Mouse (Mus musculus) liver, adult 2 months (tissue): ENCODE measurements around the gene Amhr2. TPM values are rescaled to one million over a fixed set of nuclear protein-coding genes. Genes with fewer than 3 reads are reported as not detected.

ENCODE experiments used
- DNase-seq: peaks from one replicate; pipeline ENCODE4 v3.0.0-alpha.2; 2011; ENCODE audit warnings: low read depth, low spot score; ENCODE audit errors: extremely low read depth
- H3K27ac ChIP-seq: fragments of 200-500 bp; replicated peaks from 2 replicates; pipeline ENCODE4 v1.5.1; 2012; ENCODE audit warnings: low read depth, mild to moderate bottlenecking, control low read depth, inconsistent platforms, low read length; ENCODE audit not compliant: insufficient read depth
- H3K27me3 ChIP-seq: fragments of 200-500 bp; 2 replicates; pipeline ENCODE4 v1.6.1; 2012; ENCODE audit warnings: mild to moderate bottlenecking, moderate library complexity, low read length, inconsistent platforms; ENCODE audit not compliant: control insufficient read depth, insufficient read depth
- H3K36me3 ChIP-seq: fragments of 200-500 bp; 2 replicates; pipeline ENCODE4 v1.6.1; 2012; ENCODE audit warnings: low read length, inconsistent platforms; ENCODE audit not compliant: control insufficient read depth, insufficient read depth
- H3K4me1 ChIP-seq: fragments of 200-500 bp; 2 replicates; pipeline ENCODE4 v1.6.1; 2011; ENCODE audit warnings: low read length; ENCODE audit not compliant: control insufficient read depth, insufficient read depth
- H3K4me3 ChIP-seq: fragments of 200-500 bp; 2 replicates; pipeline ENCODE4 v1.5.1; 2011; ENCODE audit warnings: low read depth, mild to moderate bottlenecking, control low read depth, low read length, moderate library complexity; ENCODE audit not compliant: insufficient read depth
- H3K79me2 ChIP-seq: fragments of 200-500 bp; 2 replicates; pipeline ENCODE4 v1.6.1; 2012; ENCODE audit warnings: inconsistent platforms, mild to moderate bottlenecking, low read length, moderate library complexity; ENCODE audit not compliant: control insufficient read depth, insufficient read depth
- H3K9ac ChIP-seq: fragments of 200-500 bp; 2 replicates; pipeline ENCODE4 v1.6.1; 2012; ENCODE audit warnings: low read depth, mild to moderate bottlenecking, control low read depth, inconsistent platforms, low read length
- CTCF ChIP-seq: fragments of 200-500 bp; IDR thresholded peaks from 2 replicates; pipeline ENCODE4 v1.5.1; 2011; ENCODE audit warnings: low read depth, low read length, control low read depth
- POLR2A ChIP-seq: fragments of 200-500 bp; IDR thresholded peaks from 2 replicates; pipeline ENCODE4 v1.6.1; 2011; ENCODE audit warnings: low read length, control low read depth; ENCODE audit not compliant: insufficient read depth; ENCODE audit errors: extremely low read depth
- WGBS: fragments of 180-500 bp; shearing (Covaris S2); methylation state at CpG from one replicate; pipeline ENCODE4 v1.1.7; 2018; 5-methylcytosine and 5-hydroxymethylcytosine counted together
- polyA plus RNA-seq: library from polyadenylated mRNA; depleted of rRNA; stranded (reverse); fragments of >200 nt; gene quantifications from 2 replicates; pipeline ENCODE4 v1.2.3, GENCODE M21; 2012; rRNA removed
- total RNA-seq: library from RNA; depleted of rRNA; stranded (reverse); fragments of >200 nt; gene quantifications from 2 replicates; pipeline ENCODE4 v1.2.3, GENCODE M21; 2014; rRNA removed

The Amhr2 gene
- 0.07 and 0.09 TPM in 2 replicates for total RNA-seq
- polyA plus RNA-seq: 0.40 and 0.49 TPM in 2 replicates

- Histone ChIP-seq H3K4me3 (no peak within 1 kb of the TSS), H3K27ac (no peak within 1 kb of the TSS), H3K4me1 (no peaks in the 10 kb centered on the region), H3K79me2 (no peaks in the 10 kb centered on the region), H3K36me3 (no peaks in the 10 kb centered on the region), H3K27me3 (no peaks in the 10 kb centered on the region), H3K9ac (no peak within 1 kb of the TSS)
- 88% methylated on average over 8 of the region's 8 CpGs for WGBS
- TF ChIP-seq POLR2A (no peak), CTCF (no peak)
- DNase-seq: no peak
These were observed at the start of gene Amhr2 for GRCm38 (mm10) chr15:102445146-102445545. Gene Amhr2, plus strand, starts transcription at chr15:102445367.

GRCm38 (mm10) chr15:102398629-102399028, 46.5 kb upstream of the Amhr2 start:
- Histone ChIP-seq H3K4me3 (no peak overlapping the region), H3K9ac (peak overlapping the region; percentile 54; the same call in 1 of the 2 replicates), H3K79me2 (no peaks in the 10 kb centered on the region), H3K36me3 (no peaks in the 10 kb centered on the region), H3K4me1 (peaks cover 19% of the 10 kb centered on the region), H3K27me3 (no peaks in the 10 kb centered on the region), H3K27ac (peak overlapping the region; percentile 92)
- no peak for TF ChIP-seq CTCF
- 14% methylated on average over 5 of the region's 5 CpGs for WGBS
- DNase-seq: peak; percentile 45

DNA sequence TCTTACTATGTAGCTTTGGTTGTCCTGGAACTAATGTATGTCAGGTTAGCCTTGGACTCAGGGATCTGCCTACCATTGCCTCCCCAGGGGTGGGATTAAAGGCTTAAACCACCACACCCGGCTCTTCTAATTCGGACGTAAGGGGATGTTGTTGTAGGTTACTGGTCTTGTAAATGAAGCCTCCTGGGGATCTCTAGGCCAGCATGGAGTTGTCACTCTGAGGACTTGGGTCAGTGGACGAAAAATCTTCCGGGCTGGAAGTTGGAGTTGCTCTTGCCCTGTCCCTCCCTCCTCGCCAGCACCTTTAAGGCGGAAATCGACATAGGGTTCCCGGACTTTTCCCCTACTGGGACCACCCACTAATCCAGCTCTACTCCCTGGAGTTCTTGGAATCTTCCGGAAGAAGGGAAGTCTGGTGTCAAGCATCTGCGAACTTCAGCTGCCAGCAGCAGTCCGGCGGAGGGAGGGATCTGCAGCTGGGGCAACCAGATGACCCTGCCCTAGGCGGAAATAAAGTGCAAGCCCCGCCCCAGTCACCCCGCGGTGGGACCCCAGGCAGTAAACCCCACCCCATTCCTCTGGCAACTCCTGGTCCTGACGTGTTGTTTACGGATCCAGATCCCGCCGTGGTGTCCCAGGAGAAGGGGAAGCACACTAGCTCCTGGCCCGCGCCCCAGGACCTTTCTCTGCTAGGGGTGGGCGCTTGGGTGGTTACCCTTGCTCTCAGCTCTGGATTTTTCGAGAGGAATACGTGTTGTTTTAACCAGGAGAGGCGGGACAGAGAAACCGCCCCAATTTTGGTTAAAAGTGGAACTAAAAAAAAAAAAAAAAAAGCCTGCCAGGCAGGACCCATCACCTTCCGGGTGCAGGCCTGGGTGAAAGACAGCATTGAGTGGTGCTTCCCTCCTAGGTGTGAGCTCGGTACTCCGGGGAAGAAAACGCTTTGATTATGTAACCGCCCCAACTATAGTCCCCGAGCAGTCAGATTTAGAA, 45.6 kb upstream of the Amhr2 start:
- H3K4me1 ChIP-seq: peaks cover 19% of the 10 kb centered on the region
- H3K4me3 ChIP-seq: peak overlapping the region; percentile 56
- under 1% methylated on average over 34 of the region's 34 CpGs for WGBS
- DNase-seq: peak; percentile 92
- no peaks in the 10 kb centered on the region for H3K27me3 ChIP-seq
- H3K9ac ChIP-seq: peak overlapping the region; percentile 78
- H3K36me3 ChIP-seq: no peaks in the 10 kb centered on the region
- TF ChIP-seq POLR2A: peak; percentile 87
- no peak for TF ChIP-seq CTCF
- peak overlapping the region; percentile 92 for H3K27ac ChIP-seq
- no peaks in the 10 kb centered on the region for H3K79me2 ChIP-seq

DNA sequence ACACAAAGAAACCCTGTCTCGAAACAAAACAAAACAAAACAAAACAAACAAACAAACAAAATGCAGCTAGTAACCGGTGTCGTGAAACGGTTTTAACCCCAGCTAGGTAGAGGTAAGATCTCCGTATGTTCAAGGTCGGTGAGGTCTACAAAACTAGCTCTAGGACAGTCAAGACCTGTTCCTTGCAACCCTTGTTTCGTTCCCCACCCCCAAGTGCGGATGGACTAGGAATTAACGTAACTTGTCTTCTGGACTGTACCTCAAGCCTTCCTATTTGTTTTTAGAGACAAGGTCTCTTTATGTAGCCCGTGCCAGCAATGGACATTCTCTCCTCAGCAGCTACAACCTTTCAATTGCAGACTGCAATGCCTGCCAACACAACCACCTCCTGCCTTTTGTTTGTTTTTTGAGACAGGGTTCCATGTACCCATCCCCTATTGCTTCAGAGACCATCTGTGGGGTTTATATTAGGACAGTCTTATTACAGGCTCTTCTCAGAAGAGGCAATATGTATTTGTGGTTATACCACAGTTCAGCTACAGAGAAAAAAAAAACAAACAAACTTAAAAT, 44.6 kb upstream of the Amhr2 start:
- H3K79me2 ChIP-seq: no peaks in the 10 kb centered on the region
- H3K36me3 ChIP-seq: no peaks in the 10 kb centered on the region
- H3K27ac ChIP-seq: peak overlapping the region; percentile 92
- peak overlapping the region; percentile 73; the same call in 1 of the 2 replicates for H3K9ac ChIP-seq
- H3K27me3 ChIP-seq: no peaks in the 10 kb centered on the region
- WGBS: 32% methylated on average over 10 of the region's 10 CpGs
- TF ChIP-seq CTCF (no peak), POLR2A (no peak)
- peak; percentile 85 for DNase-seq
- H3K4me3 ChIP-seq: 0 out of 2 replicates have a peak overlapping the region, but pooled peaks have one; percentile 11
- peaks cover 17% of the 10 kb centered on the region for H3K4me1 ChIP-seq

- no peaks in the 10 kb centered on the region for H3K79me2 ChIP-seq
- DNase-seq: no peak
- H3K27me3 ChIP-seq: no peaks in the 10 kb centered on the region
- peaks cover 14% of the 10 kb centered on the region for H3K4me1 ChIP-seq
- H3K27ac ChIP-seq: peak overlapping the region; percentile 28
- TF ChIP-seq CTCF (no peak), POLR2A (no peak)
- 84% methylated on average over 2 of the region's 2 CpGs for WGBS
- no peak overlapping the region for H3K9ac ChIP-seq
- no peak overlapping the region for H3K4me3 ChIP-seq
- H3K36me3 ChIP-seq: no peaks in the 10 kb centered on the region
These were observed 43.9 kb upstream of the Amhr2 start for GRCm38 (mm10) chr15:102401278-102401677.
